Mouse (Mus musculus) ES-Bruce4 (cell line): ENCODE measurements around the gene Ephb6.

Source experiments
- EP300 ChIP-seq: IDR thresholded peaks from 2 replicates; pipeline ENCODE4 v1.6.1; 2011; ENCODE audit warnings: low read depth, low read length; ENCODE audit not compliant: insufficient read depth
- POLR2A ChIP-seq: IDR thresholded peaks from one replicate; pipeline ENCODE4 v1.8.1; 2011; ENCODE audit warnings: low read length; ENCODE audit not compliant: insufficient read depth

- TF ChIP-seq POLR2A = no peak
- no peak for TF ChIP-seq EP300
Measured at GRCm38 (mm10) chr6:41654648-41655047, 49.4 kb downstream of the Ephb6 start.
